Mouse (Mus musculus): ENCODE measurements around the gene Psmd2.
"Not testable (repeated sequence)": the region's sequence is repeated elsewhere in the genome, so short reads cannot be mapped to it uniquely, and the experiment has no call there.

Psmd2 gene

GRCm38 (mm10) chr16:20657661-20658060, 6.2 kb downstream of the Psmd2 start:
- no peak for DNase-seq (ENCODE audit: low spot score)

- not testable (repeated sequence) for DNase-seq (ENCODE audit: low spot score)
Measured at GRCm38 (mm10) chr16:20668013-20668412, 16.6 kb downstream of the Psmd2 start, which contains the start of gene Eif4g1. Gene Eif4g1, plus strand, starts transcription at chr16:20668313.

GRCm38 (mm10) chr16:20670291-20670690, 18.8 kb downstream of the Psmd2 start:
- DNase-seq (ENCODE audit: low spot score) = no peak

- no peak for DNase-seq (ENCODE audit: low spot score)
Measured at GRCm38 (mm10) chr16:20671886-20672285, 20.4 kb downstream of the Psmd2 start.

- peak; percentile 83 for DNase-seq (ENCODE audit: low spot score)
Measured at GRCm38 (mm10) chr16:20672500-20672902, 21.0 kb downstream of the Psmd2 start.

- DNase-seq (ENCODE audit: low spot score) = no peak
Measured at GRCm38 (mm10) chr16:20672965-20673705, 21.7 kb downstream of the Psmd2 start.

- DNase-seq (ENCODE audit: low spot score) = no peak
Measured at GRCm38 (mm10) chr16:20673706-20674303, 22.4 kb downstream of the Psmd2 start.

- no peak for DNase-seq (ENCODE audit: low spot score)
Measured at GRCm38 (mm10) chr16:20675213-20675612, 23.8 kb downstream of the Psmd2 start.

GRCm38 (mm10) chr16:20676702-20677101, 25.2 kb downstream of the Psmd2 start:
- DNase-seq (ENCODE audit: low spot score) = no peak

GRCm38 (mm10) chr16:20677380-20677779, 25.9 kb downstream of the Psmd2 start:
- no peak for DNase-seq (ENCODE audit: low spot score)

- no peak for DNase-seq (ENCODE audit: low spot score)
Measured at GRCm38 (mm10) chr16:20677974-20678675, 26.7 kb downstream of the Psmd2 start.

GRCm38 (mm10) chr16:20690774-20691173, 39.3 kb downstream of the Psmd2 start:
- DNase-seq (ENCODE audit: low spot score) = no peak

GRCm38 (mm10) chr16:20691617-20692016, 40.2 kb downstream of the Psmd2 start:
- no peak for DNase-seq (ENCODE audit: low spot score)

GRCm38 (mm10) chr16:20692241-20692965, 41.0 kb downstream of the Psmd2 start:
- DNase-seq (ENCODE audit: low spot score) = no peak

- peak; percentile 67 for DNase-seq (ENCODE audit: low spot score)
Measured at GRCm38 (mm10) chr16:20693111-20693701, 41.8 kb downstream of the Psmd2 start, which contains the start of gene Fam131a. Gene Fam131a, plus strand, starts transcription at chr16:20693241.

GRCm38 (mm10) chr16:20694781-20695180, 43.3 kb downstream of the Psmd2 start:
- DNase-seq (ENCODE audit: low spot score) = no peak

GRCm38 (mm10) chr16:20695622-20696323, 44.3 kb downstream of the Psmd2 start:
- DNase-seq (ENCODE audit: low spot score) = peak; percentile 76

GRCm38 (mm10) chr16:20699266-20699665, 47.8 kb downstream of the Psmd2 start:
- DNase-seq (ENCODE audit: low spot score) = no peak

GRCm38 (mm10) chr16:20700036-20700435, 48.6 kb downstream of the Psmd2 start:
- DNase-seq (ENCODE audit: low spot score) = no peak

GRCm38 (mm10) chr16:20701316-20701715, 49.9 kb downstream of the Psmd2 start:
- no peak for DNase-seq (ENCODE audit: low spot score)
